Mouse (Mus musculus): ENCODE results near the gene Syt15. TPM values are rescaled to one million over a fixed set of nuclear protein-coding genes. Genes with fewer than 3 reads are reported as not detected.

Syt15 gene
- total RNA-seq (2023), result not detected

GRCm38 (mm10) chr14:34219295-34219694, at the start of gene Syt15:
Gene Syt15, plus strand, starts transcription at chr14:34219595.

DNA sequence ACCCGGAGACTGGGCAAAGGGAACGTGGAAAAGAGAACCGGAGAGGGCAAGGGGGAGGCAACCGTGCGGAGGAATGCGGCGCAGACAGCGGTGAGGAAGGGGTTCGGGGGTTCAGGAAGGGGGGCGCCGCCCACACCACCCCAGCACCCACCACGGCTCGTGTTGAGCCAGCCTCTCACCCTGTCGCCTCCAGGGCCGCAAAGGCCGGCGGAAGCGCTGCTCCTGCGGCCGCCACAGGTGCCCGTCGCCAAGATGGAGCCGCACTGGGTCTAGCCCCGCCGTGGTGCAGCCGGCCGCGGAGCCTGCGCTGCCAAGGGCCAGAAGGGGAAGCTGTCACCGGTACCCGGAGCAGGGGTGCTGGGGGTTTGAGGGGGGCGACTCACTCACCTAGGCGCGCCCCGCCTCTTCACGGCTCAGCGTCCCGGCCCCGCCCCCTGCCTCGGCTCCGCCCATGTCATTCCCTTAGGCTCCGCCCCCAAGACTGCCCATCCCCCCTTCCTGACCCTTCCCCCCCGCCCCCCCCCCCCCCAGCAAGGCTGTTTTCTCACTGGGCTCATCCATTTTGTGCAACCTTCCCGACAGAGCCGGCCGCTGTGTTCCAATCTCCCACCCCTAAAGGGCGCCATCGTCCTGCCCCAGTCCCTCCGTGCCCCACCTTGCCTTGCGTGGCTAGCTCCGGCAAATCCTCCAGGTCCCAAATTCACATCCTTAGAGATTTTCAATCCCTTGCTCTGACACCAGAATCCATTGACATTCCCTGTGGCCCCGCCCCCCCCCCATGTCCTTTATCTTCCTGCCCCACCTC, 18.0 kb upstream of the Syt15 start, which contains the start of gene Gprin2:
TSS of gene Gprin2 (minus strand) at position 423 of the 805 bp plus-strand sequence.

Other genes starting within 250 kb of the Syt15 start
- gene Zfp488, start 240.8 kb upstream of the Syt15 start, total RNA-seq (2023), result under 1 TPM; 0.21 to 0.35 TPM
- not detected for gene Gm30083, start 204.4 kb upstream of the Syt15 start, total RNA-seq (2023)
- not detected for gene Gm5460, start 202.8 kb upstream of the Syt15 start, total RNA-seq (2023)
- not detected for gene Antxrl, start 166.9 kb upstream of the Syt15 start, total RNA-seq (2023)
- not detected for gene Anxa8, start 133.6 kb upstream of the Syt15 start, total RNA-seq (2023)
- not detected for gene A630023A22Rik, start 116.8 kb upstream of the Syt15 start, total RNA-seq (2023)
- not detected for gene Npy4r, start 67.1 kb upstream of the Syt15 start, total RNA-seq (2023)
- gene Gprin2, start 17.9 kb upstream of the Syt15 start, total RNA-seq (2023), result not detected
- gene Shld2, start 90.9 kb downstream of the Syt15 start, total RNA-seq (2023), result 10 to 100 TPM; 30.7 to 37.1 TPM
- 100 to 1,000 TPM; 117 to 130 TPM for gene Glud1, start 91.1 kb downstream of the Syt15 start, total RNA-seq (2023)
- not detected for gene Fam25c, start 135.8 kb downstream of the Syt15 start, total RNA-seq (2023)
- not detected for gene Sncg, start 155.2 kb downstream of the Syt15 start, total RNA-seq (2023)
- gene Mmrn2, start 155.9 kb downstream of the Syt15 start, total RNA-seq (2023), result not detected